Mouse (Mus musculus) kidney, postnatal 36 days (tissue): Measurements from ENCODE around the gene Umod.
A peak's percentile ranks its signal among the peaks of the same experiment; 100 is the strongest.

Source experiments
- DNase-seq, 2 experiments: peaks; one replicate each; pipeline ENCODE4 v3.0.0; 2021 to 2022; ENCODE audit warnings: mixed read lengths in 2 of 2

The Umod gene

GRCm38 (mm10) chr7:119479256-119479655 lies at the start of gene Umod:
Umod (minus strand) TSS chr7:119479282.
- peak; percentile 69 to 89 for DNase-seq

GRCm38 (mm10) chr7:119528617-119529016 lies 49.5 kb upstream of the Umod start:
- no peak for DNase-seq

DNA sequence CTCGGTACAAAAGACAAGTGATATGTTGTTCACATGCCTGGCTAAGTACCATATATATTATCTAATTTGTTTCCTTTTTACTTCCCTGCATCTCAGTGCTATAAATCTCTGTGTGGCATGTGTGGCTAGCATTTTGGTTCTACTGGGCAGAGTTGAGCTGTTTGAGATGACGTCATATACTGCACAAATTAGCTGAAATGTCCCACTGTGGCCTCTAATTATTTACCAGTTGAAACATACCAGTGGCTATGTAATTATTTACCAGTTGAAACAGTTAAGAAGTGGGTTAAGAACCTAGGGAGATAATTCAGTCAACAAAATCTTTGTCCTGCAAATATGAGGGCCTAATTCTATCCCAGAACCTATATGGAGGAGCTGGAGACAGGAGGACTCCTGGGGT lies 48.5 kb upstream of the Umod start:
- DNase-seq: peak in 1 of 2 experiments; percentile 65

GRCm38 (mm10) chr7:119527135-119527534 lies 48.1 kb upstream of the Umod start:
- no peak for DNase-seq

DNA sequence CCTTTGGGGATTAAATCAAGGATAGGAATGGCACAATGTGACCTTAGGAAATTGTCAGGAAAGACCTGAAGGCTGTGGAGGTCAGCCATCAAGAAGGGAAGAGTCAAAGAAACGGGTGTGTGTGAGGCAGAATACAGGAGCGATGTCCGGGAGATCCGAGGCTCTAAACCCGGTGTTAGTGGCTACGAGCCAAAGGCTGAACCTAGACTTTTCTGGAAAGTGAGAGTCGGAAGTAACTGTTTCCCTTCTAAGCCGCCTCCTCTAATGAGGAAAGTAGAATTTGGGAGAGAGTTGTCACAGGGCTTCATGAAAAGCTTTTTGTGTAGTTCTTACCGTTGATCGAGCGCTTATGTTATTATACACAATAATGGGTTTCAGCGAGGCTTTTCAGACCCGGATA lies 47.4 kb upstream of the Umod start:
- DNase-seq: no peak

GRCm38 (mm10) chr7:119525881-119526281 lies 46.8 kb upstream of the Umod start:
- peak; percentile 78 to 87 for DNase-seq

DNA sequence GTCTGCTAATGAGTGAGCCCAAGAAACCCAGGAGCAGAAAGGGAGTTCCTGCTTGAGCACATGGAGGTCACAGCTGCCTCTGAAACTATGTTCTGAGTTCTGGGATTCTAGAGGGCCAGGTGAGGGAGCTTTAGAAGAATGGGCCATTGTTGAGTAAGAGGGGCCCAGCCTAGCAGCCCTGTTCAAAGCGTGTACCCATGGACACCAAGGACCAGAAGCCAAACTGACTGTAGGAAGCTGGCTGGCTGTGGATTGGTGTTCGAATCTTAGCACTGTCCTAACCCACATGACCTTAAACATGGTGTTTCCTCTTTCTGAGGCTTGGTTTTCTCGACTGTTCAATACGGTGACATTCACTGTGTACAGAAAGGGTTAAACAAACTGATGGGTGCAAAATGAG lies 44.3 kb upstream of the Umod start, which contains the start of gene Pdilt:
Pdilt (minus strand) TSS at position 101 of the 400 bp plus-strand sequence.
- DNase-seq: no peak

DNA sequence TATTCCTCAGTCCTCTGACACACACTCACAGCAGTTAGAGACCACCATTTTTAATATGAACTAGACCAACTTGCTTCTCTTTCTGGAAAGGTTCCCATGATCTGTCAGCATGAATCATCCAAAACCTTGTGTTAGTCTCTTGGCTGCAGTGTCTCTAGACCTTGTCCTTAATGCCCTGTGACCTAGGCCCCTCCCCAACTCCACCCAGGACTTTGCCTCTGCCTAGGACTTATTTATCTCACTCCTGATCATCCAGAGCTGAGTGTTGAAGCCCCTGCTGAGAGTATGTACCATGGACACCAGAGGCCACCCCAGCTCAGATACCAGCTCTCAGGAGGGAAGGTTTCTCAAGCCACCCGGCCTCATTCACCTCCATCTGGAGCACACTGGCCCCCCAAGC lies 43.3 kb upstream of the Umod start:
- DNase-seq: peak; percentile 74 to 88

DNA sequence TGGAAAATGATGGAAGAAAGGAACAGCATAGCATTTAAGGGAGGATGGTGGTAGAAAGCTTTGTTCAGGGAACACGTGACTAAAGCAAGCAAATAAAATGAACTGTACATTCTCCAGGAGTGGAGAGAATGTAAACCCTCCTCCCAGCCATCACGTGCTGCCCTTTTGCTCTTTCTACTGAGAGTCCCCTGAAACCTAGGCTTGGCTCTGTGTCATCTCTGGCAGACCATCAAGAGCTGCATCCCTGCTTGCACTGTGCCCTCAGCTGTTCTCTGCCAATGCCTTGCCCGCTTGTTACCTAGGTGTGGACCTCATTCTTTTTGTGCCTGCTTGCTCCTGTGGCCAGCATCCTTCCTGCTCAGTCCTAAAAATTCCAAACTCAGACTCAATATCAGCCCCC lies 42.7 kb upstream of the Umod start:
- DNase-seq: peak; percentile 89 to 95

DNA sequence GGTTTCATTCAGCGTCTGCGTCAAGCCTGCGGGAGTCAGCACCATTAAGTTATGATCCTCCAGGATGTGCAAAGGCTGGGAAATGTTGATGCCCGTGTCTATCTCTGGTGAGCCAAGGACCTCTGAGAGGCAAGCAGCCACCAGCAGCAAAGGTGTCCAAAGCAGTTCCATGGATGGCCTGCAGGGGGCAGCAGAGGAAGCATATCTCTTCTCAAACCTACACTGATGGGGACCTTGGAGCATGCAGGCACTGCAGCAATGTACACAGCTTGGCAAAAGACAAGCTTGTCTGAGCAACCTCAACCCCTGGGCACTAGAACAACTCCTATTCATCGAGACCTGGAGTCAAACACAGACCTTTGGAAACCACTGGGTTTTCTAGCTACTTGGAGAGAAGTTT lies 40.6 kb upstream of the Umod start:
- DNase-seq: peak; percentile 88 to 93

DNA sequence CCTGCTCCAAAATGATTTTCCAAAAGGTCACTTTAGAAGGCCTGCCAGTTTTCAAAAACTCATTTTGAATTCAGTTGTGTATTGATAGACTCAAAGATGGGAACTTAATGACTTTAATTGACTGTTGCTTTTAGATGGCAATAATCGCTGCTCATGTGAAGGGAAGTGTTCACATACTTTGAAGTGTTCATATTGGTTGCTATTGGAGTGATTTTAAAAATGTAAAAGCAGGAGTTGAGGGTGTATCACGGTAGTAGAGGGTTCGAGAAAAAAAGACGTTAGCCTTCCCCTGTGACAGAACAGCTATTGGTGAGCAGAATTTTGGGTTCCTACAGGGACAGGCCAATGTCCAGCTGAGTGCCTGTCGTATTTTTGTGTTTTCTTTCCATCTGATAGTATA lies 40.1 kb upstream of the Umod start, which contains the start of gene Acsm5:
Acsm5 (plus strand) TSS at position 301 of the 400 bp plus-strand sequence.
- no peak for DNase-seq

DNA sequence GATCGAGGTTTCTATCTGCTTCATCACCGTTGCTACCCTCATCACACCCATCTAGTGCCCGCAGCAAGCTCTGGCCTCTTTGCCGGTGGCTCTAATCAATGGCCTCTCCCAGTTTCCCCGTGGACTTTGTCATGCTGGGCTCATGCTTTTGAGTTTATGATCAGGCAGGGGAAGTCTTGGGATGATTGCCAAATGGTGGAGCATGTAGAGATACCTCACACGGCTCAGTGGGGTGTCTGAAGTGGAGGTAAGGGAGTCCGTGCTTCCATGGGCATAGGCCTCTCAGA lies 37.1 kb upstream of the Umod start:
- no peak for DNase-seq

- DNase-seq: peak in 1 of 2 experiments; percentile 84
Observed at GRCm38 (mm10) chr7:119515492-119516271, 36.6 kb upstream of the Umod start.

DNA sequence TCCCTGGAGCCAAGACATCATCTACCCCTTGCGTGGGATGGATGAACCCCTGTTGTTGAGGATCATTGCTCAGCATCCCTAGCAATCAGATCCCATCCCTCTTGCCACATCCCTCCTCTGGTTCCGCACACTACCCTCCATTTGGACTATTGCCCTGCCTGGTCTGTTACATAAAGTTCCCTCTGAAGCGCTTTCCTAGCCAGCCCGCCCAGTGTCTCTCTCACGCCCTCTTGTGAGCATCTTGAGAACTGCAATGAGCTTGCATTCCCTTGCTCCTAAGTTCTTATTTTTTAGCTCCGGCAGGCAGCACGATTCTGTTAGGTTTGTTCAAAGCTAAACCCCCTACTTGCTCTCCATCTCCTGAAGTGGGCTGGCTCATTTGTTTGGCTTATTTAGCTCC lies 34.0 kb upstream of the Umod start:
- DNase-seq: peak; percentile 88 to 92

- peak; percentile 92 to 97 for DNase-seq
Observed at GRCm38 (mm10) chr7:119511143-119511542, 32.1 kb upstream of the Umod start.

DNA sequence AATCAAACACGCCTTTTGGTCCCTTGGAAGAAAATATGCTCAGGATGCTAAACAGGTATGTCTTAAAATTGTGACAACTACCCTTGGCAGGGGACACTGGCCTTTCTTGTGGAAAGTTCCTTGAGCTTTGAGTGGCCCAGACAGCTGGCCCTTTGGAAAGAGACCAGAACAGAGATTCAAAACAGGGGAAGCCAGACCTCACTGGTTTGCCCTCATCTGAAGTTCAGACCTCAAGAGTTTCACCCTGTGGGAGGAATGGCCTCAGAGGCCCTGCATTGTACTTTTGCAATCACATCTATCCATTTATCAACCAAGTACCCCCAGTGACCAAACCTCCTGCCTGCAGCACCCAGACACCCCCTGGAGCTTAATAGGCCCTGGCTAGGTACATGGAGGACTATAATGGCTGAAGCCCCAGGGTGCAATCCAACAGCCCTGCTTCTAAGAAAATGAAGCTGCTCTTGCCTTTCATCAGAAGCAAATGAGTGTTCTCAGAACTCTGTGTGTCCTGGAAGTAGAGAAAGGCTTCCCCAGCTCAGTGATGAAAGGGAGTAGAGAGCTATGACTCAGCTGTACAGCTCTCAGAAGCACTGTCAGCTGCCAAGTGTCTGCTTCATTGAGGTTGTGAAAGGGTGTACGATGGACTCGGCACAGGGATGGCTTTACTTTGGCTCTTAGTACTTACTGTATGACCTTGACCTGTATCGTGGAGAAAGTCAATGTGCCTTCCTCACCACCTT lies 11.1 kb upstream of the Umod start:
- peak; percentile 25 to 60 for DNase-seq

DNA sequence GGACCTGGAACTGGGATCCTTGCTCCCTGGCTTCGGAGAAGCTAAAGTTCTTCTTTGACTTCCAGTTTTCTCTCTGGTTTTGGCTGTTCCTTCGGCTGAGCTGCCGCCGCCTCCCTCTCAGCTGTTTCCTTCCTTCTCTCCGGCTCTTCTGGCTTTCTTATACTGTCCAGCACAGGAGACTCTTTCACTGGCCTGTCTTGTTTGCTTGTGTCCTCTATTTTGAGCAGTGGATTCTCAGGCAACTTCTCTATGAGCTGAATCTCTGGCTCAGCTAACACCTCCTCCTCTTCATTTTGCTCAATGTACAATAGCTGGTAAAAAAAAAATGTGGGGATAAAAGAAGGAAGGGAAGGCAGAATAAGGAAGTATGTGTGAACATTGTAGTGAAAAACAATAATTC lies 7.6 kb upstream of the Umod start:
- no peak for DNase-seq

- peak; percentile 38 to 54 for DNase-seq
Observed at GRCm38 (mm10) chr7:119484154-119484553, 5.1 kb upstream of the Umod start.

DNA sequence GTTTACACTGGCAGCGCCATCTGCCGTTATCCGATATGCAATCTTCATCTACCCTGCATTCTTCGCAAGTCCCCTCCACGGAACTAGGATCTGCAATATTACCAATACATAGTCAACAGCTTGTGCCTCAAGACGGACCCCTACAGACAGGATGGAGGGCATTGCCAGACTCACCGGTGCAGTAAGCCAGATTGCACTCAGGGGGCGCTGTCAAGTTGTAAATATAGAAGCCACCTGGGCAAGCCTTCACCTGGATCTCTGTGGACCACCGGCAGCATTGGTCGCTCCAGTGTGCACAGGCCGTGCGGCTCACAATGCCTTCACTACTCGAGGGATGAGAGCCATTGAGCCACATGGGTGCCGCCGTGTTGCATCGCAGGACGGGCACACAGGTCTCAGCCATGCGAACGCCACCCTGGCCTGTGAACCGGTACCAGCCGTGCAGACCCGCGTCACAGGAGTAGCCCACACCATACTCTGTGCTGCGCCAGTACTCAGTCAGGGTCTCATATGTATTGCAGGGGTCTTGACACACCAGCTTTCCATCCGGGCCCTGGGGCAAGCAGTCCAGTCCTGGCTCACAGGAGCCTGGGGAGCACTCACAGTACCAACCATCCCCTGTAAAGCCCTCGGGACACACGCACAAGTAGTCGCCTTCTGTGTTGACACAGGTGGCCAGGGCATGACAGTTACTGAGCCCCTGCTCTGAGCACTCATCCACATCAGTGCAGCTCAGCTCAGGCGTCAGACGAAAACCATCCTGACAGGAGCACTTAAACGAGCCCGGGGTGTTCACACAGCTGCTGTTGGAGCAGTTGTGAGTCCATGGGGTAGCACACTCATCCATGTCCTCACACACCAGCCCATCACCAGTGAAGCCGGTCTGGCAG lies 2.3 kb downstream of the Umod start:
- DNase-seq: peak in 1 of 2 experiments; percentile 64

DNA sequence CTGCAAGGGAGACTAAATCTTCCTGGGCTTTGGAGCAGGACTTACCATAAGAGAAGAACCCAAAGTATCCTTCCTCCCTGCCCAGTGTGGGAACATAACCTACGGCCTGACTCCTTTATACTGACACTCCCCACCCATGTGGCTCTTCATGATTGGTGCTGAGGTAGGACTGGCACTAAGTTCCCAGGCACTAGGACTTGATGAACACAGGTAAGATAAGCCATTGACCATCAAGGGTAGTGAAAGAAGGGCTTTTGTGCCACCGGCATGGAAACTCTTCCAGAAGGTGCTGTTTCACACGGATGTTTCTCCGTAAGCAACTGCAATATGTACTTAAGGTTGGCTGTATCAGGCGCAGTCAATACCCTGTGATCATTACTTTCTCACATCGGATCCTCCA lies 19.9 kb downstream of the Umod start, which contains the start of gene Gp2:
Gp2 (minus strand) TSS at position 101 of the 400 bp plus-strand sequence.
- DNase-seq: no peak

- DNase-seq: peak in 1 of 2 experiments; percentile 64
Observed at GRCm38 (mm10) chr7:119454192-119454591, 24.9 kb downstream of the Umod start.

- peak in 1 of 2 experiments; percentile 27 for DNase-seq
Observed at GRCm38 (mm10) chr7:119443849-119444248, 35.2 kb downstream of the Umod start.

- no peak for DNase-seq
Observed at GRCm38 (mm10) chr7:119441938-119442337, 37.1 kb downstream of the Umod start.
